Comparison of ENCODE assay signal across 8 mouse cellular contexts in the genomic region with DNA sequence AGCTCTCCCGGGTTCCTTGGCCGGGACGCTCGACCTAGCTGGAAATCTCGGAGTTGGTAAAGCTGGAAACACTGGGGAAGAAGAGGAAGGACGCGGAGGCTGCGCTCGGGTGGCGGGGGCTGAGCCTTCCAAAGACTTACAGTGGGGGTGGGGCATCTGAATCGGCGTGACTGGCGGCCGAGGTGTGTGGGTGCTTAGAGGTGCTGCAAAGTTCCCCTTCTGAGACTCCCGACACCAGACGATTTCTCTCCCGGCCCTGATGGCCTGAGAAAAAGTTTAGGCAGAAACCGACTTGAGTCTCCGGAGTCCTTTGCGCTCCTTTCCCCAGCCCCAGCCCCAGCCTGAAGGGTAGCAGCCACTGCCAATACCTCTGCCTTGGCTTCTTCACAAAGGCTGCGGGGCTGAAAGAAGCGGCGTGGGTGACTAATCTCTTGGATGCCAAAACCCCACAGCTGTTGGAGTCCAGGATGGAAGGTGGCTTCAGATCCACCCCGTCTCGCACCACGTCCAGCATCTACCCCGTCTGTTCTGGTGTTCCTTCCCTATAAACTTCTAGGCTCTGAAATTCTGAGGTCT. TPM values are rescaled to one million over a fixed set of nuclear protein-coding genes. Genes with fewer than 3 reads are reported as not detected.
DNase-seq lines count a peak whose midpoint lies in the region; ATAC-seq and TF ChIP-seq lines count a peak whose summit lies in the region.

No protein-coding gene starts in this region.

- H3K4me1 ChIP-seq in embryonic facial prominence, embryonic 14.5 days (ENCODE audit: control insufficient read depth, insufficient read depth, low read length): peaks cover 19% of the 10 kb centered on the region
- H3K4me1 ChIP-seq in hindbrain, embryonic 10.5 days (replicated peaks): peaks cover 56% of the 10 kb centered on the region
- H3K4me1 ChIP-seq in limb, embryonic 15.5 days: peaks cover 53% of the 10 kb centered on the region
- peaks cover 14% of the 10 kb centered on the region for H3K4me1 ChIP-seq in midbrain, embryonic 14.5 days (ENCODE audit: control insufficient read depth, insufficient read depth, low read length)

- TF ChIP-seq CTCF in left cerebral cortex, adult 2 months (IDR thresholded peaks at IDR 0.05): no peak

- H3K36me3 ChIP-seq in embryonic facial prominence, embryonic 14.5 days (ENCODE audit: control insufficient read depth, insufficient read depth, low read length): peaks cover 33% of the 10 kb centered on the region
- H3K36me3 ChIP-seq in hindbrain, embryonic 10.5 days: peaks cover 36% of the 10 kb centered on the region
- peaks cover 33% of the 10 kb centered on the region for H3K36me3 ChIP-seq in limb, embryonic 15.5 days
- H3K36me3 ChIP-seq in midbrain, embryonic 14.5 days (ENCODE audit: control insufficient read depth, insufficient read depth, low read length): peaks cover 32% of the 10 kb centered on the region

- 1% methylated on average over 27 of the region's 27 CpGs for WGBS in embryonic facial prominence, embryonic 14.5 days
- WGBS in hindbrain, embryonic 10.5 days: 2% methylated on average over 27 of the region's 27 CpGs
- 1% methylated on average over 27 of the region's 27 CpGs for WGBS in limb, embryonic 15.5 days
- 3% methylated on average over 27 of the region's 27 CpGs for WGBS in midbrain, embryonic 14.5 days

- H3K27ac ChIP-seq in left cerebral cortex, adult 2 months: peak overlapping the region; percentile 84
- peak overlapping the region; percentile 75 for H3K27ac ChIP-seq in embryonic facial prominence, embryonic 14.5 days (replicated peaks; ENCODE audit: low read depth, low read length)
- H3K27ac ChIP-seq in hindbrain, embryonic 10.5 days: peak overlapping the region; percentile 85
- H3K27ac ChIP-seq in limb, embryonic 15.5 days: peak overlapping the region; percentile 75
- no peak overlapping the region for H3K27ac ChIP-seq in midbrain, embryonic 14.5 days (replicated peaks; ENCODE audit: low read depth, low read length)

- intact Hi-C loops in left cerebral cortex, adult 2 months (cut with DNase I): no loop called here

- no peaks in the 10 kb centered on the region for H3K9me3 ChIP-seq in embryonic facial prominence, embryonic 14.5 days (ENCODE audit: control insufficient read depth, low read length)
- no peaks in the 10 kb centered on the region for H3K9me3 ChIP-seq in hindbrain, embryonic 10.5 days
- no peaks in the 10 kb centered on the region for H3K9me3 ChIP-seq in limb, embryonic 15.5 days
- no peaks in the 10 kb centered on the region for H3K9me3 ChIP-seq in midbrain, embryonic 14.5 days (ENCODE audit: control insufficient read depth, low read length)

- peak overlapping the region; percentile 61 for H3K4me3 ChIP-seq in left cerebral cortex, adult 2 months
- peak overlapping the region; percentile 72 for H3K4me3 ChIP-seq in embryonic facial prominence, embryonic 14.5 days (ENCODE audit: low read depth, low read length)
- H3K4me3 ChIP-seq in hindbrain, embryonic 10.5 days: peak overlapping the region; percentile 72
- peak overlapping the region; percentile 62 for H3K4me3 ChIP-seq in limb, embryonic 15.5 days
- peak overlapping the region; percentile 45 for H3K4me3 ChIP-seq in midbrain, embryonic 14.5 days (replicated peaks; ENCODE audit: low read depth, low read length)

- H3K9ac ChIP-seq in embryonic facial prominence, embryonic 14.5 days (ENCODE audit: low read depth, low read length): peak overlapping the region; percentile 78
- H3K9ac ChIP-seq in limb, embryonic 15.5 days: peak overlapping the region; percentile 69
- peak overlapping the region; percentile 61 for H3K9ac ChIP-seq in midbrain, embryonic 14.5 days (replicated peaks; ENCODE audit: low read length)

- H3K4me2 ChIP-seq in embryonic facial prominence, embryonic 14.5 days (ENCODE audit: low read depth, low read length): peak overlapping the region; percentile 96
- peak overlapping the region; percentile 94 for H3K4me2 ChIP-seq in limb, embryonic 15.5 days
- H3K4me2 ChIP-seq in midbrain, embryonic 14.5 days (ENCODE audit: low read length): peak overlapping the region; percentile 77

- no peaks in the 10 kb centered on the region for H3K27me3 ChIP-seq in embryonic facial prominence, embryonic 14.5 days (replicated peaks; ENCODE audit: control insufficient read depth, insufficient read depth, low read length)
- H3K27me3 ChIP-seq in hindbrain, embryonic 10.5 days (ENCODE audit: insufficient read depth, poor library complexity, severe bottlenecking): peaks cover 21% of the 10 kb centered on the region
- H3K27me3 ChIP-seq in limb, embryonic 15.5 days: no peaks in the 10 kb centered on the region
- peaks cover 6% of the 10 kb centered on the region; the same call in 1 of the 2 replicates for H3K27me3 ChIP-seq in midbrain, embryonic 14.5 days (ENCODE audit: control insufficient read depth, insufficient read depth, low read length)

- peak; percentile 44 to 48 for DNase-seq in left cerebral cortex, adult 2 months (ENCODE audit: extremely low spot score in 1 of 2, low spot score in 2 of 2)
- DNase-seq in left cerebral cortex, adult 8-10 months (ENCODE audit: low spot score in 2 of 2): no peak
- DNase-seq in ZHBTc4 (ENCODE audit: low read depth, low spot score): peak; percentile 67
- peak; percentile 31 for DNase-seq in embryonic facial prominence, embryonic 14.5 days (ENCODE audit: low spot score)
- peak; percentile 45 for DNase-seq in hindbrain, embryonic 10.5 days (ENCODE audit: low spot score)
- DNase-seq in midbrain, embryonic 14.5 days: peak; percentile 44
- no peak for DNase-seq in layer of hippocampus, adult 8-10 months (ENCODE audit: low spot score in 2 of 2)

- peak; percentile 12; the same call in 1 of the 2 replicates for ATAC-seq in embryonic facial prominence, embryonic 14.5 days (ENCODE audit: low read depth)
- ATAC-seq in limb, embryonic 15.5 days (ENCODE audit: insufficient number of reproducible peaks, low FRiP score, low TSS enrichment, low read depth): no peak
- no peak for ATAC-seq in midbrain, embryonic 14.5 days (ENCODE audit: low FRiP score, low TSS enrichment)

RNA-seq across cellular contexts. Expression of gene Ttyh2, which starts 0.7 kb away (rescaled TPM):
- total RNA-seq in left cerebral cortex, adult 2 months (2021): 10 to 100 TPM; 18.5 to 18.6 TPM
- 10 to 100 TPM; 35.6 to 41.8 (median 38.0) TPM for total RNA-seq in left cerebral cortex, adult 8-10 months (2022)
- 37.7 and 41.1 TPM in 2 replicates for polyA plus RNA-seq in embryonic facial prominence, embryonic 14.5 days (2014; fragmentation: Nextera tagmentation; extraction: Ambion mirVana)
- 15.6 and 15.9 TPM in 2 replicates for polyA plus RNA-seq in hindbrain, embryonic 10.5 days (2016; fragmentation: Nextera tagmentation; extraction: Ambion mirVana)
- 22.4 and 29.7 TPM in 2 replicates for polyA plus RNA-seq in limb, embryonic 15.5 days (2015; fragmentation: Nextera tagmentation; extraction: Ambion mirVana)
- polyA plus RNA-seq in midbrain, embryonic 14.5 days (2014; fragmentation: Nextera tagmentation; extraction: Ambion mirVana): 25.2 and 31.0 TPM in 2 replicates
- total RNA-seq in layer of hippocampus, adult 8-10 months (2022): 10 to 100 TPM; 29.9 to 38.8 (median 36.2) TPM

RNA-seq across cellular contexts. Expression of gene Rpl38, which starts 7.6 kb away (rescaled TPM):
- total RNA-seq in left cerebral cortex, adult 2 months (2021): 100 to 1,000 TPM; 817 to 866 TPM
- total RNA-seq in left cerebral cortex, adult 8-10 months (2022): 1,000 to 10,000 TPM in 2 of 4 experiments, 100 to 1,000 TPM in 2; 852 to 1,038 (median 940) TPM
- polyA plus RNA-seq in embryonic facial prominence, embryonic 14.5 days (2014; fragmentation: Nextera tagmentation; extraction: Ambion mirVana): 1,079 and 1,191 TPM in 2 replicates
- 959 and 1,042 TPM in 2 replicates for polyA plus RNA-seq in hindbrain, embryonic 10.5 days (2016; fragmentation: Nextera tagmentation; extraction: Ambion mirVana)
- 866 and 1,120 TPM in 2 replicates for polyA plus RNA-seq in limb, embryonic 15.5 days (2015; fragmentation: Nextera tagmentation; extraction: Ambion mirVana)
- 707 and 859 TPM in 2 replicates for polyA plus RNA-seq in midbrain, embryonic 14.5 days (2014; fragmentation: Nextera tagmentation; extraction: Ambion mirVana)
- total RNA-seq in layer of hippocampus, adult 8-10 months (2022): 1,000 to 10,000 TPM in 2 of 4 experiments, 100 to 1,000 TPM in 2; 690 to 1,011 (median 866) TPM

RNA-seq across cellular contexts. Expression of gene Dnaic2, which starts 51.3 kb away (rescaled TPM):
- 1 to 10 TPM in 1 of 2 experiments, under 1 TPM in 1; 1.00 to 1.8 TPM for total RNA-seq in left cerebral cortex, adult 2 months (2021)
- 1 to 10 TPM; 1.7 to 3.0 (median 2.5) TPM for total RNA-seq in left cerebral cortex, adult 8-10 months (2022)
- 2.2 and 4.6 TPM in 2 replicates for polyA plus RNA-seq in embryonic facial prominence, embryonic 14.5 days (2014; fragmentation: Nextera tagmentation; extraction: Ambion mirVana)
- 4.0 and 6.3 TPM in 2 replicates for polyA plus RNA-seq in hindbrain, embryonic 10.5 days (2016; fragmentation: Nextera tagmentation; extraction: Ambion mirVana)
- polyA plus RNA-seq in limb, embryonic 15.5 days (2015; fragmentation: Nextera tagmentation; extraction: Ambion mirVana): 1.1 and 1.3 TPM in 2 replicates
- polyA plus RNA-seq in midbrain, embryonic 14.5 days (2014; fragmentation: Nextera tagmentation; extraction: Ambion mirVana): 1.7 and 1.9 TPM in 2 replicates
- total RNA-seq in layer of hippocampus, adult 8-10 months (2022): 1 to 10 TPM; 1.9 to 2.6 (median 2.2) TPM

Comparison
In these comparisons a context has a peak if more than half of its experiments do, and no peak if none do; other contexts are left out.
1. DNase-seq: peak in left cerebral cortex, adult 2 months (2 of 2), ZHBTc4 (single experiment), embryonic facial prominence, embryonic 14.5 days (single experiment), hindbrain, embryonic 10.5 days (single experiment) and midbrain, embryonic 14.5 days (single experiment); none in left cerebral cortex, adult 8-10 months (0 of 2) and layer of hippocampus, adult 8-10 months (0 of 2).
2. Peak in every context shown above with its lines, with median percentiles within 50 percentile points of each other: H3K4me3 ChIP-seq, H3K4me2 ChIP-seq and H3K9ac ChIP-seq.